Mouse (Mus musculus) heart, embryonic 10.5 days (tissue): ENCODE data around the gene Hist1h3b. TPM values are rescaled to one million over a fixed set of nuclear protein-coding genes. Genes with fewer than 3 reads are reported as not detected.

Experiments
- DNase-seq: peaks from one replicate; pipeline ENCODE4 v3.0.0-alpha.2; 2017; ENCODE audit warnings: low spot score
- H3K27ac ChIP-seq: fragments of 300-500 bp; sonication (generic); 2 replicates; pipeline ENCODE4 v1.5.1; 2016; ENCODE audit warnings: mild to moderate bottlenecking
- H3K27me3 ChIP-seq: fragments of 300-500 bp; sonication (generic); 2 replicates; pipeline ENCODE4 v1.6.1; 2016; ENCODE audit warnings: mild to moderate bottlenecking; ENCODE audit not compliant: poor library complexity, insufficient read depth, severe bottlenecking
- H3K36me3 ChIP-seq: fragments of 300-500 bp; sonication (generic); 2 replicates; pipeline ENCODE4 v1.6.1; 2016; ENCODE audit warnings: mild to moderate bottlenecking, moderate library complexity
- H3K4me1 ChIP-seq: fragments of 300-500 bp; sonication (generic); 2 replicates; pipeline ENCODE4 v1.6.1; 2016; ENCODE audit warnings: mild to moderate bottlenecking
- H3K4me3 ChIP-seq: fragments of 300-500 bp; sonication (generic); 2 replicates; pipeline ENCODE4 v1.5.1; 2016; ENCODE audit warnings: mild to moderate bottlenecking, moderate library complexity
- H3K9me3 ChIP-seq: fragments of 300-500 bp; sonication (generic); 2 replicates; pipeline ENCODE4 v1.6.1; 2016; ENCODE audit warnings: mild to moderate bottlenecking, moderate library complexity
- WGBS: fragments of 180-500 bp; shearing (Covaris S2); methylation state at CpG from one replicate; pipeline ENCODE4 v1.1.7; 2016; 5-methylcytosine and 5-hydroxymethylcytosine counted together
- microRNA-seq: library from miRNA; unstranded; fragments of <30 nt; microRNA quantifications from one replicate; pipeline ENCODE4, GENCODE M21; 2017
- polyA plus RNA-seq: library from polyadenylated mRNA; unstranded; fragments of >200 nt; fragmentation: Nextera tagmentation; extraction: Ambion mirVana; gene quantifications from 2 replicates; pipeline ENCODE4 v1.2.1, GENCODE M21; 2016

The Hist1h3b gene
- polyA plus RNA-seq, 1 experiment from 2014 or later, result 2.6 TPM

- WGBS, result 36% methylated on average over 2 of the region's 2 CpGs
- Histone ChIP-seq H3K36me3 (no peaks in the 10 kb centered on the region), H3K9me3 (no peaks in the 10 kb centered on the region), H3K4me1 (no peaks in the 10 kb centered on the region), H3K27me3 (no peaks in the 10 kb centered on the region), H3K27ac (no peak overlapping the region), H3K4me3 (no peak overlapping the region)
- DNase-seq, result no peak
Observed at GRCm38 (mm10) chr13:23792520-23792919, 40.5 kb downstream of the Hist1h3b start.

- no peak for DNase-seq
- Histone ChIP-seq H3K4me1 (0 out of 2 replicates have a peak, but pooled peaks cover 4% of the 10 kb centered on the region), H3K27me3 (no peaks in the 10 kb centered on the region), H3K36me3 (no peaks in the 10 kb centered on the region), H3K9me3 (no peaks in the 10 kb centered on the region), H3K4me3 (no peak overlapping the region), H3K27ac (no peak overlapping the region)
- WGBS, result 70% methylated on average over 5 of the region's 5 CpGs
Observed at GRCm38 (mm10) chr13:23799405-23799804, 47.3 kb downstream of the Hist1h3b start.

Small RNA genes within 50 kb of the gene (microRNA-seq; reads per million reads assigned to microRNA genes)
- gene Gm44314, result not detected
- not detected for gene Gm44484

Other genes with a start within 250 kb of the Hist1h3b start
- gene Hist1h4h, start 221.2 kb upstream of the Hist1h3b start, polyA plus RNA-seq, result 2.5 and 2.8 TPM in 2 replicates
- gene Hist1h2af, start 218.4 kb upstream of the Hist1h3b start, polyA plus RNA-seq, result 1.7 and 4.9 TPM in 2 replicates
- 3.2 and 3.5 TPM in 2 replicates for gene Hist1h3g, start 216.8 kb upstream of the Hist1h3b start, polyA plus RNA-seq
- gene Hist1h2bh, start 208.9 kb upstream of the Hist1h3b start, polyA plus RNA-seq, result 0.22 and 0.73 TPM in 2 replicates
- 0.31 and 0.99 TPM in 2 replicates for gene Hist1h3f, start 208.2 kb upstream of the Hist1h3b start, polyA plus RNA-seq
- gene Hist1h4f, start 200.6 kb upstream of the Hist1h3b start, polyA plus RNA-seq, result 0.51 TPM in 1 of 2 replicates, not detected in the other
- 0.17 and 0.36 TPM in 2 replicates for gene Hist1h1d, start 199.0 kb upstream of the Hist1h3b start, polyA plus RNA-seq
- gene Hist1h3e, start 189.9 kb upstream of the Hist1h3b start, polyA plus RNA-seq, result 3.0 and 3.5 TPM in 2 replicates
- gene Hist1h2ae, start 181.0 kb upstream of the Hist1h3b start, polyA plus RNA-seq, result 39.9 and 49.4 TPM in 2 replicates
- gene Hist1h2bg, start 180.9 kb upstream of the Hist1h3b start, polyA plus RNA-seq, result 2.8 and 4.8 TPM in 2 replicates
- gene Hist1h2bf, start 178.1 kb upstream of the Hist1h3b start, polyA plus RNA-seq, result 1.1 and 1.8 TPM in 2 replicates
- 0.54 and 1.1 TPM in 2 replicates for gene Hist1h2ad, start 177.9 kb upstream of the Hist1h3b start, polyA plus RNA-seq
- gene Hist1h3d, start 176.5 kb upstream of the Hist1h3b start, polyA plus RNA-seq, result 1.4 and 5.3 TPM in 2 replicates
- 41.9 and 60.3 TPM in 2 replicates for gene Hist1h4d, start 170.7 kb upstream of the Hist1h3b start, polyA plus RNA-seq
- 1.2 and 1.9 TPM in 2 replicates for gene Hist1h2be, start 131.1 kb upstream of the Hist1h3b start, polyA plus RNA-seq
- 9.5 and 11.1 TPM in 2 replicates for gene Hist1h1e, start 129.7 kb upstream of the Hist1h3b start, polyA plus RNA-seq
- gene Hist1h2ac, start 68.3 kb upstream of the Hist1h3b start, polyA plus RNA-seq, result 0.63 and 0.84 TPM in 2 replicates
- gene Hist1h2bc, start 68.1 kb upstream of the Hist1h3b start, polyA plus RNA-seq, result 24.3 and 29.4 TPM in 2 replicates
- gene Hist1h1t, start 56.5 kb upstream of the Hist1h3b start, polyA plus RNA-seq, result 0.24 TPM in 1 of 2 replicates, not detected in the other
- gene Hist1h4c, start 53.8 kb upstream of the Hist1h3b start, polyA plus RNA-seq, result 3.2 and 3.3 TPM in 2 replicates
- gene Hfe, start 41.4 kb upstream of the Hist1h3b start, polyA plus RNA-seq, result 5.2 and 8.3 TPM in 2 replicates
- gene Hist1h1c, start 13.5 kb upstream of the Hist1h3b start, polyA plus RNA-seq, result 17.2 TPM in 2 replicates
- gene Hist1h3c, start 6.7 kb upstream of the Hist1h3b start, polyA plus RNA-seq, result 4.2 and 4.4 TPM in 2 replicates
- 1.4 and 2.9 TPM in 2 replicates for gene Hist1h2bb, start 5.5 kb upstream of the Hist1h3b start, polyA plus RNA-seq
- 16.1 and 23.3 TPM in 2 replicates for gene Hist1h2ab, start 1.1 kb upstream of the Hist1h3b start, polyA plus RNA-seq
- 3.4 and 4.4 TPM in 2 replicates for gene Hist1h4b, start 4.7 kb downstream of the Hist1h3b start, polyA plus RNA-seq
- 0.28 TPM in 1 of 2 replicates, not detected in the other for gene Hist1h4a, start 9.0 kb downstream of the Hist1h3b start, polyA plus RNA-seq
- 2.0 and 3.2 TPM in 2 replicates for gene Hist1h3a, start 10.1 kb downstream of the Hist1h3b start, polyA plus RNA-seq
- 1.2 and 1.4 TPM in 2 replicates for gene Hist1h1a, start 11.4 kb downstream of the Hist1h3b start, polyA plus RNA-seq
- gene Trim38, start 17.6 kb downstream of the Hist1h3b start, polyA plus RNA-seq, result 0.14 TPM in 1 of 2 replicates, not detected in the other
- gene Slc17a2, start 54.7 kb downstream of the Hist1h3b start, polyA plus RNA-seq, result 0.09 TPM in 1 of 2 replicates, not detected in the other
- not detected in 2 replicates for gene Slc17a3, start 87.2 kb downstream of the Hist1h3b start, polyA plus RNA-seq
- gene Slc17a1, start 115.5 kb downstream of the Hist1h3b start, polyA plus RNA-seq, result not detected in 2 replicates
- gene Slc17a4, start 162.7 kb downstream of the Hist1h3b start, polyA plus RNA-seq, result 0.10 TPM in 1 of 2 replicates, not detected in the other
- not detected in 2 replicates for gene Hist1h2ba, start 181.9 kb downstream of the Hist1h3b start, polyA plus RNA-seq
- gene Hist1h2aa, start 182.2 kb downstream of the Hist1h3b start, polyA plus RNA-seq, result not detected in 2 replicates
- 0.13 and 0.23 TPM in 2 replicates for gene Scgn, start 238.9 kb downstream of the Hist1h3b start, polyA plus RNA-seq